Mouse (Mus musculus): ENCODE measurements around the gene Taok1.

Gene Taok1

GRCm38 (mm10) chr11:77507426-77507825 is 100.2 kb downstream of the Taok1 start:
- no peak for DNase-seq

GRCm38 (mm10) chr11:77506941-77507340 is 100.7 kb downstream of the Taok1 start:
- no peak for DNase-seq

- DNase-seq, result no peak
Observed at GRCm38 (mm10) chr11:77506273-77506672, 101.3 kb downstream of the Taok1 start.

DNA sequence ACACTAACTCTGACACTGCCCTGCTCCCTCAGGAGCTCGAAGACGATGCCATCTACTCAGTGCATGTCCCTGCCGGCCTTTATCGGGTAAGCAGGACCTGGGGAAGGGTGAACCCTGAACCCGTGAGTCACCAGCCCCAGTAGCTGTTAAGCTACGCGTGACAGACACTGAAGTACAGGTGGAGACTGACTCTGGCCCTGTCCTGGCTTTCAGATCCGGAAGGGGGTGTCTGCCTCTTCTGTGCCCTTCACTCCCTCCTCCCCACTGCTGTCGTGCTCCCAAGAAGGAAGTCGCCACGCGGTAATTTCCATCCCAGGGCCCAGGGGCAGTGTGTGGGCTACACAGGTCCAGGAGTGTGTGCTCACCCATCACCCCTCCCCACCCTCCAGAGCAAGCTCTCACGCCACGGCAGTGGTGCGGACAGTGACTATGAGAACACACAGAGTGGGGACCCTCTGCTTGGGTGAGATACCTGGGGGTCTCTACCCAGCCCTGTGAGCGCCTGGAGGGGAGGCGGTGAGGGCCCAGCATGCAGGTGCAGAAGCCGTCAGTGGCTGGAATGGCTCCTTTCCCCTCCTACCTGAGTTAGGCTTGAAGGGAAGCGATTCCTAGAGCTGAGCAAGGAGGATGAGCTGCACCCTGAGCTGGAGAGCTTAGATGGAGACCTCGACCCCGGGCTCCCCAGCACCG is 102.2 kb downstream of the Taok1 start:
- no peak for DNase-seq

GRCm38 (mm10) chr11:77504377-77504776 is 103.2 kb downstream of the Taok1 start:
- no peak for DNase-seq

DNA sequence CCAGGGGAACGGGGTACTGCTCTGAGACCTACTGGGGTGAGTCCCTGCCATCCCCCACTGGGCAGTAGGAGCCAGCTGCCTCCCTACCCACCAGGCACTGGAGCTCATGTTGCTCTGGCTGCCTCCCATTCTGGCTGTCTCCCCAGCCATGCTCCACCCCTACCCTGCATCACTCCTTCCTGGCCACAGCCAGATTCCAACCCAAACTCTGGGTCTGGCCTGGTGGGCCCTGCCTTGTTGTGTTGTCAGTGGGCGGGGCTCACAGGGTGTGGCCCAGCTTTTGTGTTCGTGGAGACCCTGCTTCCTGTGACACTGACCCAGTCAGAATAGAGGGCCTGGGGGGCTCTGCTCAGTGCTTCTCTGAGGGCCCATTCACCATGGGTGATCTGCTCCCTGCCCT is 104.1 kb downstream of the Taok1 start:
- DNase-seq, result no peak

DNA sequence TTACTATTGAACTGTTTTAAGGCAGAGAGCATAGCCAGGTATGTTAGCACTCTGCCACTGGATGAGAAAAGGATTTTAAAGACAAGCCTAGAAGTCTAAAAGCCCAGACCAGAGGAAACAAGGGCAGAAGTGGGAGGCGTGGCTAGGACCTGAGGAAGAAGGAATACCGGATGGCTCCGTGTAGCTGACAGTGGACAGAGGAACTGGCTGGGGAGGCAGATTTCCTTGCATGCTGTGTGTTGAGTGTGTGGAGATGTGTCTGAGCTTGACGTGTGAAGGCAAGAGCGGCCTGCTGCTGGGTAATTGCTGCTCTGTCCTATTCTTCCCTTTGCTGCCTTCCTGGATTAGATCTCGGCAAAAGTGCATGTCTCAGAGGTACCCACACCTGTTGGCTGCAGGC is 105.1 kb downstream of the Taok1 start:
- no peak for DNase-seq

DNA sequence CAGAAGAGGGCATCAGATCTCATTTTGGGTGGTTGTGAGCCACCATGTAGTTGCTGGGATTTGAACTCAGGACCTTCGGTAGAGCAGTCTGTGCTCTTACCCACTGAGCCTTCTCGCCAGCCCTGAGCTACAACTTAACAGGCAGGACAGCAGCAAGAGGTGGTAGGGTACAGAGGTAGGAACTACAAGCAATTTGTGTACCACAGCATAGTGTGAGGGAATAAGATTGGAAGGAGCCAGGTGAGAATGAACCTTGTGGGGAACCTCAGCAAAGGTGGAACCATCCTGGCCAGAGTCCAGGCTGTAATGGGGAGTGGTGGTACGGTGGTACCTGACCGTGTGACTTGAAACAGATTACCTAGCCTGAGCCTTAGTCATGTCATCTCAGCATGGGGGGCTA is 105.6 kb downstream of the Taok1 start:
- DNase-seq, result no peak

DNA sequence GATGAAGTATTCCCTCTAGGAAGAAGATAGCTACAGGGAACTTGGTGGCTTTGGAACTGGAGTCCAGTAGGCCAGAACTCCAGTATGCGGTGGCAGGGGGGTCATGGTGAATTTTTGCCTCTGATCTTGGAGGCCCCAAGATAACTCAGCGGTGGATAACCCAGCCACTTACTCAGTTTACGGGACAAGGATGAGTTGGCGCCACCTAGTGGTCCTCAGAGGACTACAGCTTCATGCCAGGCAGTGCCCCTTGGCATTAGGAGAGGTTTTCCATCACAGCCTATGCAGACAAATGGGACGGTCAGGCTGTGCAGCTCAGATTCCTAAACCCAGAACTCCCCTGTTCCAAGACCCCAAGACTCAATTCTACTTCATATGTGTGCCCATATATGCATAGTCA is 106.2 kb downstream of the Taok1 start:
- peak; percentile 82 for DNase-seq

DNA sequence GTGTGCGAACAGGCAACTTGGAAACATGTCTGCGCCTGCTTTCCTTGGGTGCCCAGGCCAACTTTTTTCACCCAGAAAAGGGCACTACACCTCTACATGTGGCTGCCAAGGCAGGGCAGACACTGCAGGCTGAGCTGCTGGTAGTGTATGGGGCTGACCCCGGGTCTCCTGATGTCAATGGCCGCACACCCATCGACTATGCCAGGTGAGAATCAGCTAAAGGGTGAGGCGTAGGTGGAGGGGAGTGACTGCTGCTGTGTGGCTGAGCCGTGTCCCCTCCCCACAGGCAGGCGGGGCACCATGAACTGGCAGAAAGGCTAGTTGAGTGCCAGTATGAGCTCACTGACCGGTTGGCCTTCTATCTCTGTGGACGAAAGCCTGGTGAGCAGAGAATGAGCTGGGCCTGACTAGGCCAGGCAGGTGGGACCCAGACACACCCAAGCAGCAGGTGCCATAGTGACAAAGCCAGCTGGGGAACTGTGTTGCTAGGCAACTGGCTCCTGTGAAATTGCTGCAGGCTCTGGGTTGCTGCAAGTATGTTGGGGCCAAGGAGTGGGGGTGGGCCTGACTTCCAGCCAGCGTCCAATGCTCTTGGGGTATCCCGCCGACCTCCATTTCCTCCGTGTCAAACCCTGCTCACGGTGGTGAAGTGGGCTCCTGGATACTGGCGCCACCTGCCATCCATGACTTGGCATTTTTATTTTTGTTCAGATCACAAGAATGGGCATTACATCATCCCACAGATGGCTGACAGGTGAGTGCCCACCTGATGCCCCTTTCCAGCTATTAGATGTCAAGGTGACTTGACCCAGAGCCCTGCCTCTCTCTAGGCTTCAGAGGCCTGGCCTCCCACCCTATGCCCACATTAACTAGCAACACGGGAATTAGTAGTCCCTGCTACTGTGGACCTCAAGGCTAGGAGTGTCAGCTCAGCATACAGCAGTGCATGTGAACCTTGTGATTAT is 107.0 kb downstream of the Taok1 start:
- peak; percentile 13 for DNase-seq

- DNase-seq, result no peak
Observed at GRCm38 (mm10) chr11:77499354-77499753, 108.3 kb downstream of the Taok1 start.

GRCm38 (mm10) chr11:77498261-77499139 is 109.1 kb downstream of the Taok1 start:
- no peak for DNase-seq

DNA sequence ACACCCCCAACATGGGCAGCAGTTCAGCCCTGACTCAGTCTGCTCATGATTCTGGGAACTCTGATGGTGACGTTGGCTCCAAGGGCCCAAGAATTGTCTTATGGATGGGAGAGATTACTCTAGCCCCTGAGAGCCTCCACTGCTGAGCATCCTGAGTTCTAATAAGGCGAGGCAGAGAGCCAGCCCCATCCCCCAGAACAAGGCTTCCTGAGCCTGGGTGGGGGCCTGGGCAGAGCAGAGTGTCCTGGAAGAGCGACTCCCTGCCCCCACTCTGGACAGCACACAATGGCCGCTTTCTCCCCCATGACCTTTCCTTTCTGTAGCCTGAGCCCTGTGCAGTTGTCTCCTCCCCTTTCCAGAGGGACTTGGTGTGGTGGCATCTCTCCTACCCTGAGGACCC is 109.8 kb downstream of the Taok1 start:
- peak; percentile 50 for DNase-seq

GRCm38 (mm10) chr11:77497341-77497756 is 110.3 kb downstream of the Taok1 start:
- peak; percentile 93 for DNase-seq

- DNase-seq, result no peak
Observed at GRCm38 (mm10) chr11:77495507-77495906, 112.1 kb downstream of the Taok1 start.

DNA sequence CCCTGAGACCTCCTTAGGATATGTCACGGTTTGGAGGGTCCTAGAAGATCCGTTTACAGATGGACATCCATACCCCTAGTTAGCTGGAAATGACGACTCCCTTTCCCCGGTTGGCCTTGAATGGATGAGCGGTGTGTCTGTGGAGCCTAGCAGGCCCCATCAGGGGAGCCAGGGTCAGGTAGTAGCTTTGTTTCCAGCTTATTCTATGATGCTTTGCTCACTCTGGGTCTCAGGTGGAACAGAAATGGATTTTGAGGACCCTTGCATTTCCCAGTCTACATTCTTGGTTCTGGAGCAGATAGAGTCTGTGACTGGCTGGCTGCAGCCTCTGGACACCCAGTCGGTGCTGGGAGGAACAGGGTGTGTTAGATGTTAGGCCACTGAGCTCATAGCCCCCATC is 112.8 kb downstream of the Taok1 start:
- no peak for DNase-seq

- no peak for DNase-seq
Observed at GRCm38 (mm10) chr11:77494344-77494676, 113.3 kb downstream of the Taok1 start.

DNA sequence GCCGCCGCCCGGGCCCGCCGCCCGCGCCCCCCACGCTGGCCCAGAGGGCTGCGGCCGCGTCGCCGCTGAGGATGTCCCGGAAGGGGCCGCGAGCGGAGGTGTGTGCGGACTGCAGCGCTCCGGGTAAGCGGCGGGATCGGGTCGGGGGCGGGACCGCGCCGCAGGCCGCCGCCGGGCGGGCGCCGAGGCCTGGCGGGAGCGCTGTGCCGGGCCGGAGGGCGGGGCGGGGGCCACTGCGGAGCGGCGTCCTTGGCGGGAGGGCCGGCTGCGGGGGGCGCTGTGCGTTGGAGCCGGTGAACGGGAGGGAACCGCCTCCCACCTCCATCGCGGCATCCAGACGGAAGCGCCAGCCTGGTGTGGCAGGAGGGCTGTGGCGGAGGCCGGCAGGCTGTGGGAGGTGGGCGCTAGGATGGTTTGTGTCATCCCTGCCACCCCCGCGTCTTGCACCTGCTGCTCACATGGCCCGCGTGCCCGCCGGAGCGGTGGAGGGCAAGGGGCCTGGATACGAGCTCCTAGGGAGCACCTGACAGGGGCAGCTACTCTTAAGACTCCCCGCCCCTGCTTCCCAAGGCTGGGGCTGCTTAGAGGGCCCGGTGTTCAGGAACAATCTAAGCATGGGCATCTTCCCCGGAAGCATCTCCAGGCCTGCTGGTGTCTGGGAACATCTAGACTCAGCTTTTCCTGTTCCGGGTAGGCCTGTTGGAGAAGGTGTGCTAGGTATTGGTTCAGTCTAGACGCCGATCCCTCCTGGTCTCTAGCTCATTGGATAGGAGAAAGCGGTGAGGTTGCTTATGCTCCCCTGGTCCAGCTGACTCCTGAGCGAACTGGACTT is 113.9 kb downstream of the Taok1 start, which contains the start of gene Git1:
TSS of gene Git1 (plus strand) at position 51 of the 832 bp plus-strand sequence.
- DNase-seq, result peak; percentile 61

- DNase-seq, result peak; percentile 97
Observed at GRCm38 (mm10) chr11:77492911-77493332, 114.7 kb downstream of the Taok1 start.

DNA sequence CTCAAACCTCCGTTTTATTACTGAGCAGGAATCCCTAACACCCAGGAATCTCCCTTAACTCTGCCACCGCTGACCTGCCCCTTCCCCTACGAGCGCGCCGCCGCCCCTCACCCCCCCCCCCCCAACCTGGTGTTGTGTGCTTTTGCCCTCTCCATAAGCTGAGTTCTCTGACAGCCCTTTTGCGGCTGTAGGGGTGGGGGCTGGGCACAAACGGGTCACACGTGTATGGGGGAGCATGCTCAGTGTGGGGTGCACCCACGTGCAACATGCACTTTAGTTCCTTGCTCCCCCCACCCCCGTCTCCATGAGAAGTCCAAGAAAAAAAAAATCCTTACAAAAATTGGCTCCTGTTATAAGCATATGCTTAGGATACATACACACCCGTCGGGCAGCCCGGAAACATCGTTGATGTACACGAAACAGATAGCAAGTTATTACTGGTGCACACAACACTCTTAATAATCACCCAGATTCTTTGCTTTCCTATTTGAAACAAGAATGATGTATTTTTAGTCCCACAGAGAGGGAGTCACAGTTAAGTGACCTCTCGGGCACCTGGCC is 115.2 kb downstream of the Taok1 start:
- DNase-seq, result peak; percentile 49

DNA sequence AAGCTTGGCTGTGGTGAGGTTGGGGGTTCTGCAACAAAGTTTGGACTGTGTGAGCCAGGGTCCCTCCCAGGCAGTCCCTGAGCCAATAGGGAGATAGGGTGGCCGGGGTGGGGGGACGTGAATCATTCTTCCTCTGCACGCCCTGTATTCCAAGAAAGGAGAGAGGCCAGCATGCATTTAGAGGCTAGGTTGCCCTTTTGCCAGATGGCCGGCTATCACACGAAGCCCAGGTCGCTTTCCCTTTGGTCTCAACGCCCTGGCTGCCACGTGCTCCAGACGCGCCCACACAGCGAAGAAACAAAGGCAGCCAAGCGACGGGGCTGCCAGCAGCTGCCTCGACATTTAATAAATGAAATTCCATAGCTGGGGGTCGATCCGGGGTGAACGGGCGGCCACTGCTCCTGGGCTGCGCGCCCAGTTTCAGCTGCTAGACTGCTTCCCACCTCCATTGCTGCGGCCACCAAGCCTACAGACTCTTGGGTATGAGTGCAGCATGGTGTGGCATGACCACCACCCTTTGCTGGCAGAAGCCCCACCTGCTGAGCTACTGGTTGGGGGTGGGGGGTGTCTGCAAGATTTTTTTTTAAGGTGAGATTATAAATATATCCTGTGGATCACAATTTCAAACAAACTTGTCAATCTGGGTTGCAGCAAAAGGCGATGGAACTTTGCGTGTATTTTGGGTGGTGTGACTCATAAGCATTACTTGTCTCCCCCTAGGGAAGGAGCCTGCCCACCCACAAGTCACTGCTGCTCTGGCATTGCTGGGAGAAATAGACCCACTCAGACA is 115.9 kb downstream of the Taok1 start:
- DNase-seq, result peak; percentile 86
